Mouse (Mus musculus) lung, embryonic 14.5 days (tissue): ENCODE measurements around the gene Terb2. TPM values are rescaled to one million over a fixed set of nuclear protein-coding genes. Genes with fewer than 3 reads are reported as not detected.
A peak's percentile ranks its signal among the peaks of the same experiment; 100 is the strongest.

ENCODE experiments used
- ATAC-seq: fragments of 200-750 bp; cut with Nextera tagmentation; 2 replicates; pipeline ENCODE4 v1.8.0; 2017; ENCODE audit warnings: mild to moderate bottlenecking, moderate TSS enrichment, moderate library complexity; ENCODE audit not compliant: insufficient read depth
- DNase-seq: peaks from one replicate; pipeline ENCODE4 v3.0.0-alpha.2; 2015
- H3K27ac ChIP-seq: fragments of 300-500 bp; sonication (generic); 2 replicates; pipeline ENCODE4 v1.5.1; 2014; ENCODE audit warnings: low read depth, mild to moderate bottlenecking, moderate library complexity
- H3K27me3 ChIP-seq: fragments of 300-500 bp; sonication (generic); 2 replicates; pipeline ENCODE4 v1.6.1; 2014; ENCODE audit warnings: low read length, control low read depth; ENCODE audit not compliant: insufficient read depth
- H3K36me3 ChIP-seq: fragments of 300-500 bp; sonication (generic); 2 replicates; pipeline ENCODE4 v1.6.1; 2014; ENCODE audit warnings: control low read depth; ENCODE audit not compliant: insufficient read depth
- H3K4me1 ChIP-seq: fragments of 300-500 bp; sonication (generic); 2 replicates; pipeline ENCODE4 v1.6.1; 2014; ENCODE audit warnings: antibody characterized with exemption, control low read depth; ENCODE audit not compliant: insufficient read depth
- H3K4me2 ChIP-seq: fragments of 300-500 bp; sonication (generic); 2 replicates; pipeline ENCODE4 v1.6.1; 2014; ENCODE audit warnings: mild to moderate bottlenecking
- H3K4me3 ChIP-seq: fragments of 300-500 bp; sonication (generic); 2 replicates; pipeline ENCODE4 v1.5.1; 2014; ENCODE audit warnings: low read depth, low read length
- H3K9ac ChIP-seq: fragments of 300-500 bp; sonication (generic); 2 replicates; pipeline ENCODE4 v1.6.1; 2014
- H3K9me3 ChIP-seq: fragments of 300-500 bp; sonication (generic); 2 replicates; pipeline ENCODE4 v1.6.1; 2016; ENCODE audit warnings: low read depth, low read length, control low read depth
- CTCF ChIP-seq: IDR thresholded peaks from 2 replicates; pipeline ENCODE4 v1.5.1; 2016; ENCODE audit warnings: antibody characterized with exemption, low read depth
- WGBS: fragments of 180-500 bp; shearing (Covaris S2); extraction: QIAGEN DNeasy Blood & Tissue Kit; methylation state at CpG from one replicate; pipeline ENCODE4 v1.1.7; 2014; 5-methylcytosine and 5-hydroxymethylcytosine counted together
- polyA plus RNA-seq: library from polyadenylated mRNA; unstranded; fragments of >200 nt; fragmentation: Nextera tagmentation; extraction: Ambion mirVana; gene quantifications from 2 replicates; pipeline ENCODE4 v1.2.1, GENCODE M21; 2014

Gene Terb2
- polyA plus RNA-seq, 1 experiment from 2014 or later: not detected

- DNase-seq: no peak
- Histone ChIP-seq H3K4me2 (no peak overlapping the region), H3K9ac (no peak overlapping the region), H3K27ac (no peak overlapping the region), H3K9me3 (no peaks in the 10 kb centered on the region), H3K36me3 (no peaks in the 10 kb centered on the region), H3K4me3 (no peak overlapping the region), H3K27me3 (no peaks in the 10 kb centered on the region), H3K4me1 (no peaks in the 10 kb centered on the region)
- ATAC-seq: no peak
- TF ChIP-seq CTCF: no peak
- 64% methylated on average over 8 of the region's 8 CpGs for WGBS
These were observed 5.8 kb upstream of the Terb2 start for GRCm38 (mm10) chr2:122180051-122180822.

GRCm38 (mm10) chr2:122185086-122185485 lies 986 bp upstream of the Terb2 start:
- Histone ChIP-seq H3K4me3 (no peak overlapping the region), H3K27ac (no peak overlapping the region), H3K27me3 (no peaks in the 10 kb centered on the region), H3K4me2 (no peak overlapping the region), H3K9me3 (no peaks in the 10 kb centered on the region), H3K4me1 (no peaks in the 10 kb centered on the region), H3K36me3 (no peaks in the 10 kb centered on the region), H3K9ac (no peak overlapping the region)
- no peak for ATAC-seq
- no peak for TF ChIP-seq CTCF
- DNase-seq: no peak
- WGBS: 77% methylated on average over 4 of the region's 4 CpGs

GRCm38 (mm10) chr2:122186751-122187150 lies 679 bp downstream of the Terb2 start:
- no peak overlapping the region for H3K4me3 ChIP-seq
- H3K4me1 ChIP-seq: no peaks in the 10 kb centered on the region
- ATAC-seq: no peak
- no peaks in the 10 kb centered on the region for H3K9me3 ChIP-seq
- no peaks in the 10 kb centered on the region for H3K27me3 ChIP-seq
- TF ChIP-seq CTCF: no peak
- no peak overlapping the region for H3K27ac ChIP-seq
- no peaks in the 10 kb centered on the region for H3K36me3 ChIP-seq
- 90% methylated on average over 3 of the region's 3 CpGs for WGBS
- H3K9ac ChIP-seq: no peak overlapping the region
- DNase-seq: no peak
- no peak overlapping the region for H3K4me2 ChIP-seq

GRCm38 (mm10) chr2:122191849-122192248 lies 5.8 kb downstream of the Terb2 start:
- Histone ChIP-seq H3K27ac (no peak overlapping the region), H3K9me3 (no peaks in the 10 kb centered on the region), H3K4me1 (no peaks in the 10 kb centered on the region), H3K9ac (no peak overlapping the region), H3K4me3 (no peak overlapping the region), H3K27me3 (no peaks in the 10 kb centered on the region), H3K36me3 (no peaks in the 10 kb centered on the region), H3K4me2 (no peak overlapping the region)
- no peak for TF ChIP-seq CTCF
- DNase-seq: no peak
- 66% methylated on average over 3 of the region's 3 CpGs for WGBS
- no peak for ATAC-seq

- H3K4me2 ChIP-seq: no peak overlapping the region
- 48% methylated on average over 1 of the region's 1 CpGs for WGBS
- peak; percentile 55 for TF ChIP-seq CTCF
- DNase-seq (peak; percentile 71), ATAC-seq (peak; percentile 58; the same call in 1 of the 2 replicates)
- H3K4me1 ChIP-seq: no peaks in the 10 kb centered on the region
- no peaks in the 10 kb centered on the region for H3K27me3 ChIP-seq
- H3K4me3 ChIP-seq: no peak overlapping the region
- H3K9me3 ChIP-seq: no peaks in the 10 kb centered on the region
- H3K36me3 ChIP-seq: no peaks in the 10 kb centered on the region
- no peak overlapping the region for H3K9ac ChIP-seq
- H3K27ac ChIP-seq: no peak overlapping the region
These were observed 8.4 kb downstream of the Terb2 start for GRCm38 (mm10) chr2:122194509-122194929.

- ATAC-seq: peak; percentile 65; the same call in 1 of the 2 replicates
- Histone ChIP-seq H3K4me3 (no peak overlapping the region), H3K36me3 (no peaks in the 10 kb centered on the region), H3K27me3 (no peaks in the 10 kb centered on the region), H3K4me2 (no peak overlapping the region), H3K27ac (no peak overlapping the region), H3K4me1 (no peaks in the 10 kb centered on the region), H3K9me3 (no peaks in the 10 kb centered on the region), H3K9ac (no peak overlapping the region)
- peak; percentile 51 for DNase-seq
- TF ChIP-seq CTCF: no peak
- WGBS: 24% methylated on average over 1 of the region's 1 CpGs
These were observed 15.4 kb downstream of the Terb2 start for GRCm38 (mm10) chr2:122201501-122201900.

GRCm38 (mm10) chr2:122206440-122207107 lies 20.5 kb downstream of the Terb2 start:
- H3K4me2 ChIP-seq: no peak overlapping the region
- no peaks in the 10 kb centered on the region for H3K27me3 ChIP-seq
- no peak for ATAC-seq
- H3K9ac ChIP-seq: no peak overlapping the region
- H3K9me3 ChIP-seq: no peaks in the 10 kb centered on the region
- TF ChIP-seq CTCF: no peak
- no peak overlapping the region for H3K4me3 ChIP-seq
- 35% methylated on average over 2 of the region's 2 CpGs for WGBS
- H3K36me3 ChIP-seq: no peaks in the 10 kb centered on the region
- H3K27ac ChIP-seq: no peak overlapping the region
- DNase-seq: no peak
- no peaks in the 10 kb centered on the region for H3K4me1 ChIP-seq
